Mouse (Mus musculus) thymus, adult 2 months (tissue): ENCODE data around the gene Tspan5.

Experiments
- CTCF ChIP-seq: fragments of 200-500 bp; IDR thresholded peaks from 2 replicates; pipeline ENCODE4 v1.5.1; 2012; ENCODE audit warnings: mild to moderate bottlenecking, control low read depth, low read length, moderate library complexity, borderline replicate concordance; ENCODE audit not compliant: control insufficient read depth, poor library complexity, insufficient read depth; ENCODE audit errors: extremely low read depth
- POLR2A ChIP-seq: fragments of 200-500 bp; IDR thresholded peaks from 2 replicates; pipeline ENCODE4 v1.6.1; 2012; ENCODE audit warnings: mild to moderate bottlenecking, low read length, control low read depth, moderate library complexity; ENCODE audit not compliant: control insufficient read depth, poor library complexity, insufficient read depth; ENCODE audit errors: extremely low read depth

GRCm38 (mm10) chr3:138714788-138715187 is 27.2 kb upstream of the Tspan5 start:
- no peak for TF ChIP-seq CTCF
- TF ChIP-seq POLR2A: no peak
